Mouse (Mus musculus): ENCODE results near the gene Mapk8ip2. TPM values are rescaled to one million over a fixed set of nuclear protein-coding genes. Genes with fewer than 3 reads are reported as not detected.

Gene Mapk8ip2
- total and polyA plus RNA-seq, 2 experiments from 2014 or later, result 68.8 to 110 TPM

DNA sequence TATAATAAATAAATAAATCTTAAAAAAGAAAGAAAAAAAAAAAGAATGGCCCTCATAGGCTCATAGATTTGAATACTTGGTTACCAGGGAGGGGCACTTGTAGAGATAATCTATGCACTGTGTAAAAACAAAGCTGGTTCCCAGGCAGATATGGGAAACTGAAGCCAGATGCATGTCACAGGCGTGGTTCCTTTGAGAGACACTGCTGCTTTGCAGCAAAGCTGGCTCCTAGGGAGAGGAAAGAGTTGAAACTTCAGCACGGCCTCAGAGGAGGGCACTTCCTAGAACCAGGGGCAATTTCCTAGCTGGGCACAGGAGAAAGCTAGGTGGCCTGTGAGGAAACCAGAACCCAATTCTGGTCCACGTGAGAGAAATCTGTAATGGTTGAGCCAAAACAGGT is 19.6 kb upstream of the Mapk8ip2 start:
- WGBS, result 73% methylated on average over 3 of the region's 3 CpGs
- Histone ChIP-seq H3K36me3 (ENCODE audit: insufficient read depth, low read length) (no peaks in the 10 kb centered on the region), H3K27me3 (ENCODE audit: insufficient read depth, low read length) (no peaks in the 10 kb centered on the region), H3K4me2 (ENCODE audit: low read depth, low read length, poor library complexity, severe bottlenecking) (no peak overlapping the region), H3K9ac (replicated peaks; ENCODE audit: low read length, poor library complexity, severe bottlenecking) (no peak overlapping the region), H3K4me1 (ENCODE audit: insufficient read depth, low read length) (0 out of 2 replicates have a peak, but pooled peaks cover 2% of the 10 kb centered on the region), H3K27ac (ENCODE audit: low read depth, low read length) (no peak overlapping the region), H3K4me3 (ENCODE audit: low read depth, low read length) (no peak overlapping the region), H3K9me3 (ENCODE audit: low read length) (no peaks in the 10 kb centered on the region)
- no peak for DNase-seq (ENCODE audit: low spot score)
- no peak for TF ChIP-seq CTCF (IDR thresholded peaks at IDR 0.05)
- ATAC-seq (ENCODE audit: low FRiP score), result no peak

- WGBS, result 90% methylated on average over 5 of the region's 5 CpGs
- H3K4me3 ChIP-seq (ENCODE audit: low read depth, low read length), result no peak overlapping the region
Measured at GRCm38 (mm10) chr15:89435878-89436277, 17.8 kb upstream of the Mapk8ip2 start.

GRCm38 (mm10) chr15:89442486-89443070 is 11.1 kb upstream of the Mapk8ip2 start:
- H3K27me3 ChIP-seq (ENCODE audit: insufficient read depth, low read length), result no peaks in the 10 kb centered on the region
- H3K4me2 ChIP-seq (ENCODE audit: low read depth, low read length, poor library complexity, severe bottlenecking), result no peak overlapping the region
- no peak overlapping the region for H3K4me3 ChIP-seq (ENCODE audit: low read depth, low read length)
- no peak overlapping the region for H3K9ac ChIP-seq (replicated peaks; ENCODE audit: low read length, poor library complexity, severe bottlenecking)
- no peaks in the 10 kb centered on the region for H3K4me1 ChIP-seq (ENCODE audit: insufficient read depth, low read length)
- H3K36me3 ChIP-seq (ENCODE audit: insufficient read depth, low read length), result no peaks in the 10 kb centered on the region
- no peaks in the 10 kb centered on the region for H3K9me3 ChIP-seq (ENCODE audit: low read length)
- no peak for ATAC-seq (ENCODE audit: low FRiP score)
- TF ChIP-seq CTCF (IDR thresholded peaks at IDR 0.05), result peak; percentile 58
- no peak overlapping the region for H3K27ac ChIP-seq (ENCODE audit: low read depth, low read length)
- DNase-seq (ENCODE audit: low spot score), result peak; percentile 57
- 38% methylated on average over 8 of the region's 8 CpGs for WGBS

More at GRCm38 (mm10) chr15:89435878-89436277, 17.8 kb upstream of the Mapk8ip2 start:
- H3K36me3 ChIP-seq (ENCODE audit: insufficient read depth, low read length), result no peaks in the 10 kb centered on the region
- no peaks in the 10 kb centered on the region for H3K9me3 ChIP-seq (ENCODE audit: low read length)
- no peak for TF ChIP-seq CTCF (IDR thresholded peaks at IDR 0.05)
- no peak overlapping the region for H3K9ac ChIP-seq (replicated peaks; ENCODE audit: low read length, poor library complexity, severe bottlenecking)
- no peaks in the 10 kb centered on the region for H3K27me3 ChIP-seq (ENCODE audit: insufficient read depth, low read length)
- ATAC-seq (ENCODE audit: low FRiP score) (no peak), DNase-seq (ENCODE audit: low spot score) (no peak)
- H3K4me2 ChIP-seq (ENCODE audit: low read depth, low read length, poor library complexity, severe bottlenecking), result no peak overlapping the region
- 0 out of 2 replicates have a peak, but pooled peaks cover 2% of the 10 kb centered on the region for H3K4me1 ChIP-seq (ENCODE audit: insufficient read depth, low read length)
- no peak overlapping the region for H3K27ac ChIP-seq (ENCODE audit: low read depth, low read length)

GRCm38 (mm10) chr15:89452906-89453864 is 528 bp upstream of the Mapk8ip2 start:
- WGBS, result 4% methylated on average over 24 of the region's 24 CpGs
- Histone ChIP-seq H3K9me3 (ENCODE audit: low read length) (no peaks in the 10 kb centered on the region), H3K4me1 (ENCODE audit: insufficient read depth, low read length) (peaks cover 16% of the 10 kb centered on the region), H3K4me2 (ENCODE audit: low read depth, low read length, poor library complexity, severe bottlenecking) (peak overlapping the region; percentile 95), H3K9ac (replicated peaks; ENCODE audit: low read length, poor library complexity, severe bottlenecking) (peak overlapping the region; percentile 85), H3K36me3 (ENCODE audit: insufficient read depth, low read length) (peaks cover 19% of the 10 kb centered on the region), H3K4me3 (ENCODE audit: low read depth, low read length) (peak overlapping the region; percentile 76), H3K27me3 (ENCODE audit: insufficient read depth, low read length) (no peaks in the 10 kb centered on the region), H3K27ac (ENCODE audit: low read depth, low read length) (peak overlapping the region; percentile 90)
- ATAC-seq (ENCODE audit: low FRiP score) (peak; percentile 81), DNase-seq (ENCODE audit: low spot score) (peak; percentile 48)
- no peak for TF ChIP-seq CTCF (IDR thresholded peaks at IDR 0.05)

DNA sequence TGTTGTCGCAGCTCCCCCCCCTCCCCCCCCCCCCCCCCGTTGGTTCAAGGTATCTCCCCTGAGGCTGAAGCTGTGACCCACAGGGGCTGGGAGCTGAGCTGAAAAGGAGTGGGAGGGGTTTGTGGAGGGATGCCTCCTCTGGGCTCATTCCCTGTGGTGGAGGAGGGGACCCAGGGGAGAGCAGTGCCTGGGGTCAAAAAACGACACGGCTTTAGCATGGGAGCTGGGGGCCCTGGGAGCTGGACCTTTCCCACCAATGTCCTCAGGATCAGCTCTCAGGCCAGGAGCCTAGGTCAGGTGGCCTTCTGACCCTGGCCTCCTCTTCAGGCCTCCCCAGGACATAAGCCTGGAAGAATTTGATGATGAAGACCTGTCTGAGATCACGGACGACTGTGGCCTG is 1.1 kb downstream of the Mapk8ip2 start:
- peaks cover 16% of the 10 kb centered on the region for H3K4me1 ChIP-seq (ENCODE audit: insufficient read depth, low read length)
- peak overlapping the region; percentile 90 for H3K27ac ChIP-seq (ENCODE audit: low read depth, low read length)
- H3K9me3 ChIP-seq (ENCODE audit: low read length), result no peaks in the 10 kb centered on the region
- ATAC-seq (ENCODE audit: low FRiP score) (no peak), DNase-seq (ENCODE audit: low spot score) (no peak)
- peaks cover 34% of the 10 kb centered on the region for H3K36me3 ChIP-seq (ENCODE audit: insufficient read depth, low read length)
- 8% methylated on average over 4 of the region's 6 CpGs for WGBS
- H3K9ac ChIP-seq (replicated peaks; ENCODE audit: low read length, poor library complexity, severe bottlenecking), result peak overlapping the region; percentile 85
- no peaks in the 10 kb centered on the region for H3K27me3 ChIP-seq (ENCODE audit: insufficient read depth, low read length)
- no peak for TF ChIP-seq CTCF (IDR thresholded peaks at IDR 0.05)
- H3K4me3 ChIP-seq (ENCODE audit: low read depth, low read length), result peak overlapping the region; percentile 76
- H3K4me2 ChIP-seq (ENCODE audit: low read depth, low read length, poor library complexity, severe bottlenecking), result peak overlapping the region; percentile 95

- WGBS, result 79% methylated on average over 6 of the region's 6 CpGs
- no peak for DNase-seq (ENCODE audit: low spot score)
Measured at GRCm38 (mm10) chr15:89455642-89456041, 1.9 kb downstream of the Mapk8ip2 start.

More at GRCm38 (mm10) chr15:89455642-89456041, 1.9 kb downstream of the Mapk8ip2 start:
- Histone ChIP-seq H3K4me1 (ENCODE audit: insufficient read depth, low read length) (peaks cover 16% of the 10 kb centered on the region), H3K4me2 (ENCODE audit: low read depth, low read length, poor library complexity, severe bottlenecking) (peak overlapping the region; percentile 95), H3K36me3 (ENCODE audit: insufficient read depth, low read length) (peaks cover 41% of the 10 kb centered on the region), H3K9ac (replicated peaks; ENCODE audit: low read length, poor library complexity, severe bottlenecking) (peak overlapping the region; percentile 33; the same call in 1 of the 2 replicates), H3K9me3 (ENCODE audit: low read length) (no peaks in the 10 kb centered on the region), H3K27me3 (ENCODE audit: insufficient read depth, low read length) (no peaks in the 10 kb centered on the region), H3K27ac (ENCODE audit: low read depth, low read length) (no peak overlapping the region), H3K4me3 (ENCODE audit: low read depth, low read length) (peak overlapping the region; percentile 76; the same call in 1 of the 2 replicates)
- TF ChIP-seq CTCF (IDR thresholded peaks at IDR 0.05), result no peak
- ATAC-seq (ENCODE audit: low FRiP score), result no peak

Measured in midbrain, postnatal 0 days (tissue).